Mouse (Mus musculus) gastrocnemius, postnatal 36 days (tissue): ENCODE results near the gene Msx3. TPM values are rescaled to one million over a fixed set of nuclear protein-coding genes. Genes with fewer than 3 reads are reported as not detected.

ENCODE experiments used
- DNase-seq, 2 experiments: peaks; one replicate each; pipeline ENCODE4 v3.0.0; 2022
- intact Hi-C: fragments of 180-260 bp; cut with DNase I; formaldehyde crosslinking; loops from one replicate; pipeline ENCODE4 v1.15.1; 2025
- long read RNA-seq, 2 experiments: library from polyadenylated mRNA; stranded (forward); transcript quantifications; one replicate each; pipeline ENCODE4 v2.0.0; 2021
- total RNA-seq, 2 experiments: library from RNA; stranded (reverse); gene quantifications; 2 replicates each; pipeline ENCODE4 v1.2.3; 2021

The Msx3 gene
- not detected for total RNA-seq
- long read RNA-seq, experiment 1, result 0 reads
- long read RNA-seq, experiment 2, result 0 reads

- no peak for DNase-seq
- intact Hi-C loops, result no loop called here
Measured at GRCm38 (mm10) chr7:140048361-140049114, at the start of gene Msx3. TSS of gene Msx3 (minus strand) at chr7:140049089.

GRCm38 (mm10) chr7:140098466-140098865, 49.6 kb upstream of the Msx3 start:
- no peak for DNase-seq
- intact Hi-C loops, result no loop called here

GRCm38 (mm10) chr7:140096055-140096454, 47.2 kb upstream of the Msx3 start:
- DNase-seq, result no peak
- intact Hi-C loops, result no loop called here

GRCm38 (mm10) chr7:140095556-140095955, 46.7 kb upstream of the Msx3 start:
- no peak for DNase-seq
- intact Hi-C loops, result no loop called here

- no peak for DNase-seq
- intact Hi-C loops, result no loop called here
Measured at GRCm38 (mm10) chr7:140094954-140095353, 46.1 kb upstream of the Msx3 start.

GRCm38 (mm10) chr7:140092924-140093528, 44.1 kb upstream of the Msx3 start, which contains the start of gene Prap1:
TSS of gene Prap1 (plus strand) at chr7:140093395.
- intact Hi-C loops, result no loop called here
- DNase-seq, result no peak

- intact Hi-C loops, result no loop called here
- DNase-seq, result no peak
Measured at GRCm38 (mm10) chr7:140090601-140091000, 41.7 kb upstream of the Msx3 start.

GRCm38 (mm10) chr7:140082242-140082678, 33.4 kb upstream of the Msx3 start, which contains the start of gene Caly:
TSS of gene Caly (minus strand) at chr7:140082548.
- DNase-seq, result no peak
- intact Hi-C loops, result no loop called here

- no peak for DNase-seq
- intact Hi-C loops, result no loop called here
Measured at GRCm38 (mm10) chr7:140081408-140082241, 32.7 kb upstream of the Msx3 start.

GRCm38 (mm10) chr7:140080503-140081156, 31.7 kb upstream of the Msx3 start:
- DNase-seq, result no peak

GRCm38 (mm10) chr7:140078711-140079110, 29.8 kb upstream of the Msx3 start:
- intact Hi-C loops, result loop anchor here (1.0 kb wide), 1 partner anchor 63 kb away; no protein-coding TSS in a partner anchor
- peak; percentile 45 to 55 for DNase-seq

More at GRCm38 (mm10) chr7:140080503-140081156, 31.7 kb upstream of the Msx3 start:
- intact Hi-C loops, result no loop called here

GRCm38 (mm10) chr7:140077698-140078097, 28.8 kb upstream of the Msx3 start:
- no peak for DNase-seq
- intact Hi-C loops, result loop anchor here (1.0 kb wide), 1 partner anchor 64 kb away; no protein-coding TSS in a partner anchor

GRCm38 (mm10) chr7:140070042-140070711, 21.3 kb upstream of the Msx3 start:
- DNase-seq, result no peak
- intact Hi-C loops, result no loop called here

- intact Hi-C loops, result no loop called here
Measured at GRCm38 (mm10) chr7:140067397-140067796, 18.5 kb upstream of the Msx3 start.

GRCm38 (mm10) chr7:140063092-140063491, 14.2 kb upstream of the Msx3 start:
- intact Hi-C loops, result loop anchor here (2.0 to 5.0 kb wide), 2 partner anchors 71 to 92 kb away; partner anchors contain the start of gene Adam8
- peak; percentile 35 to 37 for DNase-seq

More at GRCm38 (mm10) chr7:140067397-140067796, 18.5 kb upstream of the Msx3 start:
- DNase-seq, result no peak

GRCm38 (mm10) chr7:140062307-140062706, 13.4 kb upstream of the Msx3 start:
- no peak for DNase-seq
- intact Hi-C loops, result loop anchor here (2.0 to 5.0 kb wide), 2 partner anchors 70 to 92 kb away; partner anchors contain the start of gene Adam8

- intact Hi-C loops, result loop anchor here (2.0 to 5.0 kb wide), 2 partner anchors 69 to 91 kb away; partner anchors contain the start of gene Adam8
- no peak for DNase-seq
Measured at GRCm38 (mm10) chr7:140061832-140062130, 12.9 kb upstream of the Msx3 start.

- DNase-seq, result no peak
- intact Hi-C loops, result loop anchor here (5.0 kb wide), 1 partner anchor 69 kb away; the partner anchor contains the start of gene Adam8
Measured at GRCm38 (mm10) chr7:140060936-140061831, 12.3 kb upstream of the Msx3 start.
